Mouse (Mus musculus) NIH3T3 (cell line): ENCODE measurements at regions not wholly inside any gene's neighbourhood (a gene's known extent, or its start where the extent isn't known, plus 50 kb on each side); places are given as distances from the start of the nearest gene placed in this dataset.

Experiments used
- DNase-seq: peaks from one replicate; pipeline ENCODE4 v3.0.0-alpha.2; 2012; ENCODE audit warnings: low read depth

- DNase-seq, result no peak
Observed at GRCm38 (mm10) chr10:23052480-23053378, 232.8 kb upstream of the Tcf21 start.

GRCm38 (mm10) chr10:23044466-23044865 is 224.5 kb upstream of the Tcf21 start:
- DNase-seq, result no peak

GRCm38 (mm10) chr10:23031491-23032126 is 211.6 kb upstream of the Tcf21 start:
- DNase-seq, result no peak

GRCm38 (mm10) chr10:23027961-23028360 is 208.0 kb upstream of the Tcf21 start:
- DNase-seq, result no peak

GRCm38 (mm10) chr10:23017151-23017678 is 197.2 kb upstream of the Tcf21 start:
- no peak for DNase-seq

- no peak for DNase-seq
Observed at GRCm38 (mm10) chr10:23015935-23016694, 196.1 kb upstream of the Tcf21 start.

- DNase-seq, result no peak
Observed at GRCm38 (mm10) chr10:23010715-23011114, 190.7 kb upstream of the Tcf21 start.

GRCm38 (mm10) chr10:23010201-23010600 is 190.2 kb upstream of the Tcf21 start:
- no peak for DNase-seq

- DNase-seq, result no peak
Observed at GRCm38 (mm10) chr10:23004768-23005167, 184.8 kb upstream of the Tcf21 start.

- peak; percentile 4 for DNase-seq
Observed at GRCm38 (mm10) chr10:23003686-23004085, 183.7 kb upstream of the Tcf21 start.

GRCm38 (mm10) chr10:22998561-22998960 is 178.6 kb upstream of the Tcf21 start:
- DNase-seq, result no peak

- no peak for DNase-seq
Observed at GRCm38 (mm10) chr10:22997571-22997970, 177.6 kb upstream of the Tcf21 start.

GRCm38 (mm10) chr10:22993158-22993557 is 173.2 kb upstream of the Tcf21 start:
- DNase-seq, result no peak

- no peak for DNase-seq
Observed at GRCm38 (mm10) chr10:22981798-22982197, 161.8 kb upstream of the Tcf21 start.

- no peak for DNase-seq
Observed at GRCm38 (mm10) chr10:22978442-22978841, 158.5 kb upstream of the Tcf21 start.

GRCm38 (mm10) chr10:22956956-22957355 is 137.0 kb upstream of the Tcf21 start:
- no peak for DNase-seq

- no peak for DNase-seq
Observed at GRCm38 (mm10) chr10:22953283-22953682, 133.3 kb upstream of the Tcf21 start.

- DNase-seq, result no peak
Observed at GRCm38 (mm10) chr10:22944247-22944646, 124.3 kb upstream of the Tcf21 start.

- no peak for DNase-seq
Observed at GRCm38 (mm10) chr10:22927977-22928376, 108.0 kb upstream of the Tcf21 start.

GRCm38 (mm10) chr10:22926099-22926498 is 106.1 kb upstream of the Tcf21 start:
- no peak for DNase-seq

- DNase-seq, result no peak
Observed at GRCm38 (mm10) chr10:22921035-22921965, 101.3 kb upstream of the Tcf21 start.
